Mouse (Mus musculus) T-helper 2 cell (primary cell): ENCODE data around the gene Olfr918.

Experiments used
- in situ Hi-C: fragments of 300-600 bp; cut with MboI, MseI; formaldehyde crosslinking; loops from one replicate; pipeline ENCODE4 v1.15.1; 2025; ENCODE audit warnings: high pct_unique_total_duplicates

Olfr918 gene

DNA sequence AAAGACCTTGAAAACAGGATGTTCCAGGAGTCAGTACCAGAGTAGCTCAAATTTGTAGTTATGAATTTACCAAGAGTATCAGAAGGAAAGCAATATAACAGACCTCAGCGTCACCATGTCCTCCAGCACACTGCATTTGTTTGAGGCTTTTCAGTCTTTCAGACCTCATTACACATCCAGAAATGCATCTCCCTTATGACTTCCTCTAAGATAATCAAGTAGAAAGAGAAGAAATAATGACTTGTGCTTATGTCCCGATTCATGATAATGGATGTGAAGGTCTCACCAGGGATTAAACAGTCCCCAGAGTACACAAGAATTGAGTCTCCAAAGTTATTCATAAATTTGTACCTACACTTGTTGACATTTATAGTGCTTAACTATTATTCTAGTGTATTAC, at the start of gene Olfr918:
TSS of gene Olfr918 (minus strand) at position 101 of the 400 bp plus-strand sequence.
- in situ Hi-C loops, result no loop called here

DNA sequence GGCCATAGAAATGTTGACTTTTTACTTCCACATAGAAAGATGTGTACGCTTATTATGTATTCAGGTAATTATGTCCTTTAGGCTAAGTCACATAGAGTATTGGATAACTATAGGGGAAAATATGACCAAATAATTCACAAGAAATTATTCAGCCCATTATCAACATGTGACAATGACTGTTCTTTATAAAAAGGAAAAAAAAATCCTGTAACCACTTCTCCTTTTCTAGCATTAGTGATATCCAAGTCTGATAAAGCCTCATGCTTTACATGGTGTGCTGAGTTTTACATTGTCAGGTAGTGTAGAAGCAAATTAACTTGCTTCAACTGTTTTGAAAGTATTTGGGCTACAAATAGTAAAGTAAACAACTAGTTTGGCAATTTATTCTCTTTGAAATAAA, 49.6 kb upstream of the Olfr918 start:
- in situ Hi-C loops, result loop anchor here (10.0 kb wide), 1 partner anchor 1519 kb away; the partner anchor contains the start of gene Tmem218

DNA sequence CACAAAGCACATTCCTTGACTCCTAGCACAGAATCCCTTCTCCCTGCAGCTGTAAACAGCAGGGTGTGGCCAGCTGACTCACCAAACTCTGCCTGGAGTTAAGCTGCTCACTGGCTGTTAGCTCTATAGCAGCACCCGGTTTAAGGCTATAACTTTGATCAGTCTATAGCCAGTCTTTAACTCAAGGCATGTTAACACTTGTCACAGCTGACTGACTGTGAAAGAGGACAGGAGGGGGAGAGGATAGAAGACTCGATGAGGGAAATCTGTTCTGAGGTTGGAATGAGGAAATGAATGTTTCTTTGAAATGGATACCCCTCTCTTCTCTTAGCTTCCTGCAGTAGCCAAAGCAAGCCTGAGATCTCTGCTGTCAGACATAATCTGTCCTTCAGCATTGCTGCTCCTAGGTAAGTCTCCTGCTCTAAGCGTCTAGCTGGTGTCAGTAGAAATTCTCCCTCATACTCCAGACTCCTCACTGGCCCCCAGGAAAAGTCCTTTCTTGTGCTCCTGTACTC, 44.6 kb upstream of the Olfr918 start:
- in situ Hi-C loops, result no loop called here

DNA sequence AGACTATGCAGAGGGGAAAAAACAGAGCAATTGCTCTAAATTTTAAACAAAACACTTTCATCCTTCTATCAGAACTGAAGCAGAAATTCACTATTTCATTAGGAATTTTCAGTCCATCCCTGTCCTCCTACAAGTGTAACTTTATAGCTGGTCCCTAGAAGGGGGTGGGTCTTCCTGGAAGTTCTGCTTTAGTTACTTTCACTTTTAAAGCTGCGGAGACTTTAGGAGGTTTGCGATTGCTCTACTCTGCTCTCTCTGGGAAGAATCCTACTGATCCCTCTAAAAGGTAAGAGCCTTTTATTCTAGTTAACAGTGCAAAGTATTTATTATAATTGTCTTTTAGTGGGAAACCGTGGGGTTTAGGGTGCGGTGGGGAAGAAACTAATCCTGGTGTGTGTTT, 43.7 kb upstream of the Olfr918 start, which contains the start of gene Vwa5a:
TSS of gene Vwa5a (plus strand) at position 167 of the 400 bp plus-strand sequence.
- in situ Hi-C loops, result no loop called here

DNA sequence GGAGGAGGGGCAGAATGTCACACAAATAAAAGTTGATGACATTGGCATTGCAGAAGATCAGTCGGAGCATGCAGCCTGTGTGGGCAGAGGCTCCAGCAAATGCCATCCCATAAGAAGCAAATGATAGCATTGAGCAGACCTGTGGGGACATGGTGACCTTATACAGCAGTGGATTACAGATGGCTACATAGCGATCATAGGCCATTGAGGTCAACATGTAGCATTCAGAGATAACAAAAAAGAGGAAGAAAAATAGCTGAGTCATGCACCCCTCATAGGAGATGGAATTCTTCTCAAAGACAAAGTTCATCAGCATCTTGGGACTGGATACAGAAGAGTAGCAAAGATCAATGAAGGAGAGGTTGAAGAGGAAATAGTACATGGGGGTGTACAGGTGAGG, 1.5 kb downstream of the Olfr918 start:
- in situ Hi-C loops, result no loop called here

DNA sequence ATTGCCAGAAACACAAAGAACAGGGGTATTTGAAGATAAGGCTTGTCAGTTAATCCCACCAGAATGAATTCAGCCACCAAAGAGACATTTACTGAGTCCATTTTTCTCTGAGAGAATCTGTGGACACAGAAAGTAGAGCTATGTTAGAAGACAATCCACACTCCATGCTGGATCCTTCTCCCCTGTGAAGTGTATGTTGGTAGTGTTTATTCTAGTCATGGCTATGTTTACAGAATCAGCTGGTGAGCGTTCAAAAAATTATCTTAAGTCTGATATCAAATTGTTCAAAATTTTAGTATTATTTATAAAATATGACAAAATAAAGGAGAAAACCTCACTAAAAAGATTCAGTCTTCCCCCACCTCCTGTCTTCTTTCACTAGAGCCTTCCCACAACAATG, 8.7 kb downstream of the Olfr918 start, which contains the start of gene Olfr917:
TSS of gene Olfr917 (minus strand) at position 101 of the 400 bp plus-strand sequence.
- in situ Hi-C loops, result no loop called here

DNA sequence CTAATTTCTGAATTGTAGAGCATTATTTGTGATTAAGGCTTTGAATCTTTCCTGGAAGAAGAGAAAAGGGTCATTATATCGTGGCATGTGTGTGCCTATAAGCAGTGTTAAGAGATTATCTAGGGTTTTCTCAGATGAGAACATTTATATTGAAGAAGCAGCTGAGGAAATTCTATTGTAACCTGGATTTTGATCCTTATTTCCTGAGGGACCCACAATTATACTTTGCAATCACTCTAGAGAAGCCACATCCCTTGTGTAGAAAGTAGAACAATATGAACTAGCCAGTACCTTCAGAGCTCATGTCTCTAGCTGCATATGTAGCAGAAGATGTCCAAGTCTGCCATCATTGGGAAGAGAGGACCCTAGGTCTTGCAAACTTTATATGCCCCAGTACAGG, 14.6 kb downstream of the Olfr918 start, which contains the start of gene Olfr916:
TSS of gene Olfr916 (minus strand) at position 101 of the 400 bp plus-strand sequence.
- in situ Hi-C loops, result no loop called here

DNA sequence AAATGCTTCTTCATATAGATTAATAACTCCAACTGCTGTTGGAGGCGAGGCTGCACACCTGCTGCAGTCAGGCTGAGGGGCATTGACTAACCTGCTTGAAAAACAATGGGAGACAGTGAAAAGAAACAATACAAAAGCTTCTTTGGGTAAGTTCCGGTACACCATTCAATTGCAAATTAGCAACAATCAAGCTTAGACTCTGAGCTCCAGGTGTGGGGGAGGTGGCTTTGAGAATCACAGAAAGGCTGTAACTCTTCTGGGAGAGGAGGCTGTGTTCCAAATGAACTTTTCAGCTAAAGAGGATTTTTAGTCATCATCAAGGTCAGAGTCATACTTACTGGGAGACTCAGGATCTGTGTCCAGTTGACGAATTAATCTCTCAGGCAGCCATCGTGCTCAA, 42.0 kb downstream of the Olfr918 start:
- in situ Hi-C loops, result no loop called here
